Mouse (Mus musculus) adrenal gland, postnatal 4 days (tissue): ENCODE data around the gene Ralgps1. TPM values are rescaled to one million over a fixed set of nuclear protein-coding genes. Genes with fewer than 3 reads are reported as not detected.
A peak's percentile ranks its signal among the peaks of the same experiment; 100 is the strongest.

ENCODE experiments used
- DNase-seq, 2 experiments: peaks; one replicate each; pipeline ENCODE4 v3.0.0; 2021 to 2022; ENCODE audit warnings: low spot score in 2 of 2, mixed read lengths in 2 of 2
- total RNA-seq, 2 experiments: library from RNA; stranded (reverse); gene quantifications; 2 replicates each; pipeline ENCODE4 v1.2.3; 2021

Ralgps1 gene
- total RNA-seq, 2 experiments from 2014 or later: 7.6 to 10.1 TPM

DNA sequence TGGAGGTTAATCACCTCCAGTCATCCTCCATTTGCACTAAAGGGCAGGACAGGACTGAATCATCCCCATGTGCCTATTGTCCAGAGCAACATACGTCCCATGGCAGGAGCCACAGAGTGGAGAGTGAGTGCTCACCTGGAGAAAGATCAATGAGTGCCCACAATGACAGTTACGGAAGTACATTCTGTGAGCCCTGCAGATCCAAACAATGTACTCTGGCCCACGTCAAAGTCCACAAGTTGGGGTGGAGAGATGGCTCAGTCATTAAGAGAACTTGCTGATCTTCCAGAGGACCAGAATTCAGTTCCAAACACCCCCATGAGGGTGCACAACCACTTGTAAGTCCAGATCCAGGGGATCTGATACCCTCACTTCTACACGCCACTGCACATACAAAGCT, 7.4 kb downstream of the Ralgps1 start:
- no peak for DNase-seq

DNA sequence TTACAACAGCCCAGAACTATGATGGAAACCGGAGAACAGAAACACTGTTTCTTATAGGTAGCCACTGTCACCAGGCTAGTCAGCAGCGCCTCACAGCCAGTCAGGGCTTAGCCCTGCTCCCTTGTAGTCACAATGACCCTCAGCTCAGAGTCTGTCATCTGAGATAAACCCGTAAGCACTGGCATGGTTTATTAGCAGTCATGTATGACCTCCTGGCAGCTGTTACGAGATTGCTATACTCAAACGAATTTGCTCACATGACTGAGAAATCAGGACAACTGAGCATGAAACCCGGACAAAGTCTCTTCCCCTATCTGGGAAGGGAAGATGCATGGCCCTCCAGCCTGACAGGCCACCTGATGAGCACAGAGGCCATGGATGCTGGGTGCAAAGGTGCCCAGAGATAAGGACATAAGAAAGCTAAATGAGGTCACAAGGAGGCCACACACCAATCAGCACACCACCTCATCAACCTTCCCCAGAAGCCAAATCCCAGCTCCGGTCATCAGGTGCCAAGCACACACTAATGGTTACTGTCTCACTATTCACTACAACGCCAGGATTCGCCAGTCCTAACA, 10.1 kb downstream of the Ralgps1 start:
- no peak for DNase-seq

DNA sequence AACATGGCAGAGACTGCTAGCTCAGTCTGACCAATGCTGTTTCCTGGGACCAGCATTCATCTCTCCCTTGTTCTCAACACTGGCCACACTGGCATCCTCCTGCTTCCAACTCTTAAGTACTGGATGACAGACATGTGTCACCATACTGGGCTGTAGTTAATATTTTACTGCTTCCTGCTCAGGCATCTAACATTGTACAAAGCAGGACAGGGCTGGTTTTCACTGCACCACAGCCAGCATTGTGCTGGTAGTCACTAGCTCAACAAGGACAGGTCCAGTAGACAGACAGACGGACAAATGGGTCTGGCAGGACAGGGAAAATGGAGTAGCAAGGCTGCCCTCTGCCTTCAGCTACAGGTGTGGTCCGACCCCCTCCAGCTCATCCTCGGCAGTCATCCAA, 10.7 kb downstream of the Ralgps1 start:
- no peak for DNase-seq

GRCm38 (mm10) chr2:33359184-33359583, 12.1 kb downstream of the Ralgps1 start:
- DNase-seq: no peak

- no peak for DNase-seq
These were observed 13.9 kb downstream of the Ralgps1 start for GRCm38 (mm10) chr2:33357250-33357838.

GRCm38 (mm10) chr2:33355558-33355957, 15.7 kb downstream of the Ralgps1 start:
- DNase-seq: no peak

- no peak for DNase-seq
These were observed 17.9 kb downstream of the Ralgps1 start for GRCm38 (mm10) chr2:33353432-33353831.

GRCm38 (mm10) chr2:33351449-33351848, 19.8 kb downstream of the Ralgps1 start:
- DNase-seq: no peak

GRCm38 (mm10) chr2:33350921-33351320, 20.4 kb downstream of the Ralgps1 start:
- DNase-seq: no peak

GRCm38 (mm10) chr2:33349581-33349980, 21.7 kb downstream of the Ralgps1 start:
- no peak for DNase-seq

DNA sequence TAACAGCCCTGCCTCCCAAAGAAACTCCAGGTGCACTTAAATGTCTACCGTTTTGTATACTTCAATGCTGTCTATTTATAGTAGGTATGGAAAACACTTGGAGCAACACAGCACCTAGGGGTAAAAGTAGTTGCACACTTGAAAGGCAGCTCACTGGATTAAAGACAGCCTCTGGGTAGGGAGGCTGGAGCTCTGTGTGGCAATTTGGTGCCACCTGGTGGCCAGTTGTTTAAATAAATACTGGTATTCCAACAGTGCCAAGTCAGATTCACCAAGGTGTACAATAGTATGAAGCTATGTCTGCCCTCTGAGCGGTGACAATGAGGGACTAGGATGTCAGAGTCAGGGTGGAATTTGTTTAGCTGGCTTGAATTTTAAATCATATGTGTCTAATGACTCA, 22.2 kb downstream of the Ralgps1 start:
- peak in 1 of 2 experiments; percentile 43 for DNase-seq

DNA sequence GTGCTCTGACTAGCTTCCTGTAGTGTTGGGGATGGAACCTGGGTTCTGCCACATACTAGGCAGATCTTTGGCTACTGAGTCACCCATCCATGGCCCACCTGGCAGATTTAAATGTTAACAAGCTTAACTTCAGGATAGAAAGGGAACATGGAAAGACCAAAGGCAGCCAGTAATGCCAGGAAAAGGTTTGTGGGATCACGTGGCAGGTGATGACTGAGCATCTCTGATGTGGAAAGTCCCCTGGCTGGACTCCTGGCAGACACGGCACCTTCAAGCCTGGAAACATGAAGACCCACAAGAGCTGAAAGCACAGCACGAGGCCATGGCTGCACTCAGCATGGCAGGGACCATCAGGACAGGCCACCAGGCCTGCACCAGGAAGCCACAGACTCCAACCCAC, 23.0 kb downstream of the Ralgps1 start:
- no peak for DNase-seq

GRCm38 (mm10) chr2:33347607-33348006, 23.7 kb downstream of the Ralgps1 start:
- DNase-seq: peak in 1 of 2 experiments; percentile 24

- DNase-seq: no peak
These were observed 24.5 kb downstream of the Ralgps1 start for GRCm38 (mm10) chr2:33346749-33347148.

- no peak for DNase-seq
These were observed 25.3 kb downstream of the Ralgps1 start for GRCm38 (mm10) chr2:33345956-33346355.

DNA sequence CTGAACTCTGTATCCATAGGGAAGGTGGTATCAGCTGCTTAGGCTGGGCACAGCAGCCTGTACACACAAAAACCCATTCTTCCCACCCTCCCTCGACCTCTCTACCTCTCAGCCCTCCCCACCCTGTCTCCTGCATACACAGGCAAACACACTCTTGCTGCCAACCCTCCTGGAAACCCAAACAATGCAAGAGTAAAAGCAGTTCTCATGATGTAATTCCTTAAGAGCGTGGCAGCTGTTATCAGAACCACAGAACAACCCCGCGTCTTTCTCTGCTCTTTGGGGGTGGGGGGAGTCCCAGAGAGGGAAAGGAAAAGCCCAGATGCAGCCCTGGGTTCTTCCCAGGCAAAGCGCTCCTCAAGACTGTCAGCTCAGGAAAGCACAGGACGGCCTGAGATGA, 25.8 kb downstream of the Ralgps1 start:
- no peak for DNase-seq

DNA sequence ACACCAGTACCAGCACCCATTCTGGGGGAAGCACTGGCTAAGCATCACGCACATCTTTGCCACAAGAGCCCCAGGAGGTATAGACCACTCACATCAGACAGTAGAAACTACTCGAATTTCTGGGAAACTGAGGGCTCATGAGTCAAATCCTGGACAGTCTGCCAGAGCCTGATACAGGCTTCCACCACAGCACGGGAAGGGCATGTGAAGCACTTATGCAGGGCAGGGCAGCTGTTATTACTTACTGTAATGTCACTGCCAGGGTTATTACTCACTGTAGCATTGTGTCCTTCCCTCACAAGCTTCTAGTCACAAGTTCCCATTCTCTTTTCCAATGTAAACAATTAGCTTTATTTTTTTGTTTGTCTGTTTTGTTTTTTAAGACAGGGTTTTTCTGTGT, 27.9 kb downstream of the Ralgps1 start:
- no peak for DNase-seq

DNA sequence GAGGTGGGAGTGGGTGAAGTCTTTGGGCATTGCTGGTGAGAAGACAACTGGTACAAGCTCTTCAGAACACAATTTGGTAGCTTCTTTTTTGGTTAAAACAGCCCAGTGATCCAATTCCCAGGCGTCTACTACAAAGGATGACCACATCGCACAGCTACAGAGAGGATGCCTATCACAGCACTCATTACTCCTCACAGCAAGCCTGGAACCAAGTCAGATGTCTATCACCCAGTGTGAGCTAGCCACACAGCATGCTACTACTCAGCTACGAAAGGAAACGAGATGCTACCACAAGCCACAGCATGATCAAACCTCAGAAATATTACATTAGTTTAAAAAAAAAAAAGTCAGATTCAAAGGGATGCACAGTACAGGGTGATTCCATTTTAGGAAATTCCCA, 29.1 kb downstream of the Ralgps1 start:
- no peak for DNase-seq

DNA sequence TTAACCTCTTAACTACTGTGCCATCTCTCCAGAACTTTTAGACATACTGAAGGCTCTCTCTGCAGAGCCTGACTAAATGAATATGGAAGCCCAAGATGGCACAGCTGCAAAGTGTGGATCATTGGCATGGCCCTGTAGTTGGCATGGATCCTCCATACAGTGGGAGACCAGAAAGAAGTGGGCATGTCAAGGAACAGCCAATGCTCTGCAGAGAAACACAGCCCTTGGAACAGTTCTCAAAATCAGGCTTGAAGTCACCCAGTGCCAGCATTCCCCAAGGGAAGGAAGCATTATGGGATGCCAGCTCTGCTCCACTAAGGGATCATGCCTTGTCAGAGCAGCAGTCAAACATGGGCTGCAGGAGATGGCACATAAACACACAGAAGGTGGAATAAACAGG, 35.5 kb downstream of the Ralgps1 start:
- no peak for DNase-seq

DNA sequence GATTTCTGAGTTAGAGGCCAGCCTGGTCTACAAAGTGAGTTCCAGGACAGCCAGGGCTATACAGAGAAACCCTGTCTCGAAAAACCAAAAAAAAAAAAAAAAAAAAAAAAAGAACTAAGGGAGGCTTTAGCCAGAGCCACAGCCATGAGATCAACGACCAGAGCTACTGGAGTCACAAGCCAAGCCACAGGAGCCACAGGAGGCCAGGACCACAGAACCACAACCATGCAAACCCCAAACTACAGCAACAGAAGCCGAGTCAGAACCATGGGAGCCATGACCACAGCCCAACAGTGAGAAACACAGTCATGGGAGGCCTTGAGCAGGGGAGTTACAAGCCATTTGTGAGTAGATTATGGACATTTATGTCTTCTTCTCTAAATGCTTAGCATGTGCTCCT, 41.7 kb downstream of the Ralgps1 start:
- DNase-seq: no peak

GRCm38 (mm10) chr2:33328941-33329340, 42.3 kb downstream of the Ralgps1 start:
- no peak for DNase-seq

GRCm38 (mm10) chr2:33325359-33325758, 45.9 kb downstream of the Ralgps1 start:
- no peak for DNase-seq
